8 mouse cellular contexts compared by ENCODE assay signal in the genomic region with DNA sequence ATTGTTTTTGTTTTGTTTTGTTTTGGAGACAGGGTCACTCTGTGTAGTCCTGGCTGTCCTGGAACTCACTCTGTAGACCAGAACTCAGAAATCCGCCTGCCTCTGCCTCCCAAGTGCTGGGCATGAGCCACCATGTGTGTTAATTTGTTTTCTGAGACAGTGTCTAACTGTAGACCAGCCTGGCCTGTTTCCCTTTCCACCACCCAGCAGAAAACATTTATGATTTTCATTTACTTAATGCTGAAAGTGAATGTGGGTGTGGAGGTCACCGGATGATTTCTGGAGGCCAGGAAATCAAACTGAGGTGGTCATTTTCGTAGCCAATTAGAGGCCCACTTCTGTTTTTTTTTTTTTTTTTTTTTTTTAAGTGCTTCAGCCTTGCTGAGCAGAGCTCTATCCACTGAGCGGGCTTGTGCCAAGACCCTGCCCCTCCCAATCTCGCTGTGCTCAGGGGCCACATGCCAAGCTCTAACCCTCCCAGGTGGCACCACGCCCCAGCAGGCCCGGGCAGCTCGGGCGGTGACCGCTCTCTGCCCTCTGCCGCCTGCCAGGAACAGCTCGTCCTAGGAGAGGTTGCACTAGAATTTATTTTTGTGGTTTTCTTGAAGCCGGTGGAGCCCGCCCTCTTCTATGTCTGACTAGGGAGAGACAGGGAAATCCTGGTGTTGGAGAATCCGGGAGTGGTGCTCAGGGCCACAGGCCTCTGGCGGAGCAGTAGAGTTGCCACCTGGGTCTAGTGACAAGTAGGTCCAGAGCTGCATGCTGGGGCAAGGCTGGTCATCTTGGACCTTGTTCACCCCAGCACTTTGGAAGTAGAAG. TPM values are rescaled to one million over a fixed set of nuclear protein-coding genes. Genes with fewer than 3 reads are reported as not detected.
A peak's percentile ranks its signal among the peaks of the same experiment; 100 is the strongest.
DNase-seq lines count a peak whose midpoint lies in the region; ATAC-seq and TF ChIP-seq lines count a peak whose summit lies in the region.

No protein-coding gene starts in this region.

- no peak overlapping the region for H3K9ac ChIP-seq in forebrain, postnatal 0 days
- H3K9ac ChIP-seq in hindbrain, embryonic 12.5 days: no peak overlapping the region
- H3K9ac ChIP-seq in limb, embryonic 15.5 days: 0 out of 2 replicates have a peak overlapping the region, but pooled peaks have one; percentile 20
- H3K9ac ChIP-seq in midbrain, postnatal 0 days (replicated peaks; ENCODE audit: low read length, poor library complexity, severe bottlenecking): no peak overlapping the region

- peak; percentile 14; the same call in 1 of the 2 replicates for ATAC-seq in forebrain, postnatal 0 days
- no peak for ATAC-seq in hindbrain, embryonic 12.5 days (ENCODE audit: low FRiP score)
- peak; percentile 60 for ATAC-seq in limb, embryonic 15.5 days (ENCODE audit: insufficient number of reproducible peaks, low FRiP score, low TSS enrichment, low read depth)
- no peak for ATAC-seq in midbrain, postnatal 0 days (ENCODE audit: low FRiP score)

- intact Hi-C loops in left cerebral cortex, adult 2 months (cut with DNase I): no loop called here

- 46% methylated on average over 16 of the region's 16 CpGs for WGBS in forebrain, postnatal 0 days
- 51% methylated on average over 16 of the region's 16 CpGs for WGBS in hindbrain, embryonic 12.5 days
- 17% methylated on average over 16 of the region's 16 CpGs for WGBS in limb, embryonic 15.5 days
- WGBS in midbrain, postnatal 0 days: 49% methylated on average over 16 of the region's 16 CpGs

- DNase-seq in left cerebral cortex, adult 2 months (ENCODE audit: extremely low spot score in 1 of 2, low spot score in 2 of 2): no peak
- no peak for DNase-seq in left cerebral cortex, adult 18-20 months (ENCODE audit: low spot score in 2 of 2)
- DNase-seq in forebrain, postnatal 0 days: no peak
- no peak for DNase-seq in midbrain, postnatal 0 days (ENCODE audit: low spot score)
- peak; percentile 62 for DNase-seq in urinary bladder, postnatal 10 days (ENCODE audit: low spot score)

- no peak for TF ChIP-seq CTCF in left cerebral cortex, adult 2 months (IDR thresholded peaks at IDR 0.05)
- no peak for TF ChIP-seq CTCF in forebrain, postnatal 0 days (IDR thresholded peaks at IDR 0.05; ENCODE audit: low read depth)
- TF ChIP-seq CTCF in midbrain, postnatal 0 days (IDR thresholded peaks at IDR 0.05): no peak

- no peak overlapping the region; the same call in 1 of the 2 replicates for H3K4me3 ChIP-seq in left cerebral cortex, adult 2 months
- peak overlapping the region; percentile 21 for H3K4me3 ChIP-seq in brown adipose tissue, adult 24 weeks (ENCODE audit: insufficient read depth, low read depth, low read length)
- no peak overlapping the region for H3K4me3 ChIP-seq in forebrain, postnatal 0 days (ENCODE audit: low read depth, low read length)
- no peak overlapping the region for H3K4me3 ChIP-seq in hindbrain, embryonic 12.5 days
- H3K4me3 ChIP-seq in limb, embryonic 15.5 days: peak overlapping the region; percentile 20
- H3K4me3 ChIP-seq in midbrain, postnatal 0 days (ENCODE audit: low read depth, low read length): no peak overlapping the region

- no peaks in the 10 kb centered on the region for H3K27me3 ChIP-seq in forebrain, postnatal 0 days (ENCODE audit: insufficient read depth, low read length)
- H3K27me3 ChIP-seq in hindbrain, embryonic 12.5 days: no peaks in the 10 kb centered on the region
- H3K27me3 ChIP-seq in limb, embryonic 15.5 days: no peaks in the 10 kb centered on the region
- H3K27me3 ChIP-seq in midbrain, postnatal 0 days (ENCODE audit: insufficient read depth, low read length): no peaks in the 10 kb centered on the region

- H3K4me1 ChIP-seq in brown adipose tissue, adult 24 weeks (ENCODE audit: control insufficient read depth, insufficient read depth, insufficient read length, low read length): peaks cover 29% of the 10 kb centered on the region
- no peaks in the 10 kb centered on the region for H3K4me1 ChIP-seq in forebrain, postnatal 0 days (ENCODE audit: insufficient read depth)
- H3K4me1 ChIP-seq in hindbrain, embryonic 12.5 days: peaks cover 25% of the 10 kb centered on the region
- H3K4me1 ChIP-seq in limb, embryonic 15.5 days: peaks cover 56% of the 10 kb centered on the region
- no peaks in the 10 kb centered on the region for H3K4me1 ChIP-seq in midbrain, postnatal 0 days (ENCODE audit: insufficient read depth, low read length)

- H3K27ac ChIP-seq in left cerebral cortex, adult 2 months: peak overlapping the region; percentile 75
- peak overlapping the region; percentile 84 for H3K27ac ChIP-seq in brown adipose tissue, adult 24 weeks (replicated peaks; ENCODE audit: low read depth, low read length)
- H3K27ac ChIP-seq in forebrain, postnatal 0 days (ENCODE audit: low read depth, low read length): peak overlapping the region; percentile 9; the same call in 1 of the 2 replicates
- no peak overlapping the region for H3K27ac ChIP-seq in hindbrain, embryonic 12.5 days
- H3K27ac ChIP-seq in limb, embryonic 15.5 days: peak overlapping the region; percentile 90
- H3K27ac ChIP-seq in midbrain, postnatal 0 days (ENCODE audit: low read depth, low read length): 0 out of 2 replicates have a peak overlapping the region, but pooled peaks have one; percentile 34

- no peaks in the 10 kb centered on the region for H3K9me3 ChIP-seq in forebrain, postnatal 0 days (ENCODE audit: low read length)
- H3K9me3 ChIP-seq in hindbrain, embryonic 12.5 days (replicated peaks): no peaks in the 10 kb centered on the region
- no peaks in the 10 kb centered on the region for H3K9me3 ChIP-seq in limb, embryonic 15.5 days
- no peaks in the 10 kb centered on the region for H3K9me3 ChIP-seq in midbrain, postnatal 0 days (ENCODE audit: low read length)

- no peak overlapping the region for H3K4me2 ChIP-seq in forebrain, postnatal 0 days (ENCODE audit: low read depth)
- 0 out of 2 replicates have a peak overlapping the region, but pooled peaks have one; percentile 13 for H3K4me2 ChIP-seq in hindbrain, embryonic 12.5 days (replicated peaks)
- peak overlapping the region; percentile 37 for H3K4me2 ChIP-seq in limb, embryonic 15.5 days
- H3K4me2 ChIP-seq in midbrain, postnatal 0 days (ENCODE audit: low read depth, low read length, poor library complexity, severe bottlenecking): no peak overlapping the region

- H3K36me3 ChIP-seq in forebrain, postnatal 0 days (ENCODE audit: insufficient read depth): peaks cover 43% of the 10 kb centered on the region
- peaks cover 42% of the 10 kb centered on the region for H3K36me3 ChIP-seq in hindbrain, embryonic 12.5 days
- peaks cover 37% of the 10 kb centered on the region for H3K36me3 ChIP-seq in limb, embryonic 15.5 days
- peaks cover 35% of the 10 kb centered on the region for H3K36me3 ChIP-seq in midbrain, postnatal 0 days (ENCODE audit: insufficient read depth, low read length)

RNA-seq across cellular contexts. Expression of gene Btbd2, which starts 7.5 kb away (rescaled TPM):
- total RNA-seq in left cerebral cortex, adult 2 months (2021): 10 to 100 TPM; 85.1 to 96.7 TPM
- total RNA-seq in left cerebral cortex, adult 18-20 months (2021): 10 to 100 TPM; 87.6 to 93.8 TPM
- 20.6 and 33.9 TPM in 2 replicates for polyA plus RNA-seq in brown adipose tissue, adult 24 weeks (2012; ENCODE audit: insufficient read depth, insufficient read length, missing spikeins)
- total RNA-seq in forebrain, postnatal 0 days (2014; rRNA removed): 105 and 131 TPM in 2 replicates
- 70.4 and 77.6 TPM in 2 replicates for polyA plus RNA-seq in forebrain, postnatal 0 days (2015; fragmentation: Nextera tagmentation; extraction: Ambion mirVana)
- 87.8 and 96.4 TPM in 2 replicates for polyA plus RNA-seq in hindbrain, embryonic 12.5 days (2016; fragmentation: Nextera tagmentation; extraction: Ambion mirVana)
- 54.7 and 68.2 TPM in 2 replicates for polyA plus RNA-seq in limb, embryonic 15.5 days (2015; fragmentation: Nextera tagmentation; extraction: Ambion mirVana)
- 168 and 215 TPM in 2 replicates for total RNA-seq in midbrain, postnatal 0 days (2014; rRNA removed)
- 71.6 and 80.4 TPM in 2 replicates for polyA plus RNA-seq in midbrain, postnatal 0 days (2015; fragmentation: Nextera tagmentation; extraction: Ambion mirVana)

RNA-seq across cellular contexts. Expression of gene Mknk2, which starts 13.5 kb away (rescaled TPM):
- total RNA-seq in left cerebral cortex, adult 2 months (2021): 10 to 100 TPM; 42.8 to 48.8 TPM
- 10 to 100 TPM; 43.3 to 47.7 TPM for total RNA-seq in left cerebral cortex, adult 18-20 months (2021)
- 313 and 519 TPM in 2 replicates for polyA plus RNA-seq in brown adipose tissue, adult 24 weeks (2012; ENCODE audit: insufficient read depth, insufficient read length, missing spikeins)
- total RNA-seq in forebrain, postnatal 0 days (2014; rRNA removed): 55.2 and 69.8 TPM in 2 replicates
- polyA plus RNA-seq in forebrain, postnatal 0 days (2015; fragmentation: Nextera tagmentation; extraction: Ambion mirVana): 42.4 and 43.6 TPM in 2 replicates
- 88.1 and 90.3 TPM in 2 replicates for polyA plus RNA-seq in hindbrain, embryonic 12.5 days (2016; fragmentation: Nextera tagmentation; extraction: Ambion mirVana)
- 90.1 and 97.5 TPM in 2 replicates for polyA plus RNA-seq in limb, embryonic 15.5 days (2015; fragmentation: Nextera tagmentation; extraction: Ambion mirVana)
- 74.6 and 74.7 TPM in 2 replicates for total RNA-seq in midbrain, postnatal 0 days (2014; rRNA removed)
- 35.3 and 36.0 TPM in 2 replicates for polyA plus RNA-seq in midbrain, postnatal 0 days (2015; fragmentation: Nextera tagmentation; extraction: Ambion mirVana)

RNA-seq across cellular contexts. Expression of gene Mob3a, which starts 37.4 kb away (rescaled TPM):
- total RNA-seq in left cerebral cortex, adult 2 months (2021): 10 to 100 TPM; 13.6 to 15.5 TPM
- 10 to 100 TPM; 17.1 to 17.2 TPM for total RNA-seq in left cerebral cortex, adult 18-20 months (2021)
- polyA plus RNA-seq in brown adipose tissue, adult 24 weeks (2012; ENCODE audit: insufficient read depth, insufficient read length, missing spikeins): 5.2 and 12.0 TPM in 2 replicates
- 54.1 and 57.8 TPM in 2 replicates for total RNA-seq in forebrain, postnatal 0 days (2014; rRNA removed)
- 38.9 and 45.9 TPM in 2 replicates for polyA plus RNA-seq in forebrain, postnatal 0 days (2015; fragmentation: Nextera tagmentation; extraction: Ambion mirVana)
- polyA plus RNA-seq in hindbrain, embryonic 12.5 days (2016; fragmentation: Nextera tagmentation; extraction: Ambion mirVana): 56.5 and 62.9 TPM in 2 replicates
- 55.8 and 57.7 TPM in 2 replicates for polyA plus RNA-seq in limb, embryonic 15.5 days (2015; fragmentation: Nextera tagmentation; extraction: Ambion mirVana)
- total RNA-seq in midbrain, postnatal 0 days (2014; rRNA removed): 66.6 and 75.1 TPM in 2 replicates
- polyA plus RNA-seq in midbrain, postnatal 0 days (2015; fragmentation: Nextera tagmentation; extraction: Ambion mirVana): 44.9 and 48.5 TPM in 2 replicates

RNA-seq across cellular contexts. Expression of gene Izumo4, which starts 37.6 kb away (rescaled TPM):
- total RNA-seq in left cerebral cortex, adult 2 months (2021): 10 to 100 TPM; 45.0 to 46.0 TPM
- total RNA-seq in left cerebral cortex, adult 18-20 months (2021): 10 to 100 TPM; 42.6 to 45.2 TPM
- 2.5 and 5.0 TPM in 2 replicates for polyA plus RNA-seq in brown adipose tissue, adult 24 weeks (2012; ENCODE audit: insufficient read depth, insufficient read length, missing spikeins)
- total RNA-seq in forebrain, postnatal 0 days (2014; rRNA removed): 37.9 and 39.5 TPM in 2 replicates
- polyA plus RNA-seq in forebrain, postnatal 0 days (2015; fragmentation: Nextera tagmentation; extraction: Ambion mirVana): 34.4 and 36.7 TPM in 2 replicates
- polyA plus RNA-seq in hindbrain, embryonic 12.5 days (2016; fragmentation: Nextera tagmentation; extraction: Ambion mirVana): 27.1 and 30.5 TPM in 2 replicates
- polyA plus RNA-seq in limb, embryonic 15.5 days (2015; fragmentation: Nextera tagmentation; extraction: Ambion mirVana): 25.9 and 31.0 TPM in 2 replicates
- 26.3 and 48.0 TPM in 2 replicates for total RNA-seq in midbrain, postnatal 0 days (2014; rRNA removed)
- 44.0 and 47.4 TPM in 2 replicates for polyA plus RNA-seq in midbrain, postnatal 0 days (2015; fragmentation: Nextera tagmentation; extraction: Ambion mirVana)

RNA-seq across cellular contexts. Expression of gene Csnk1g2, which starts 41.8 kb away (rescaled TPM):
- 100 to 1,000 TPM; 244 to 251 TPM for total RNA-seq in left cerebral cortex, adult 2 months (2021)
- 100 to 1,000 TPM; 253 to 267 TPM for total RNA-seq in left cerebral cortex, adult 18-20 months (2021)
- 50.9 and 67.7 TPM in 2 replicates for polyA plus RNA-seq in brown adipose tissue, adult 24 weeks (2012; ENCODE audit: insufficient read depth, insufficient read length, missing spikeins)
- total RNA-seq in forebrain, postnatal 0 days (2014; rRNA removed): 127 and 135 TPM in 2 replicates
- polyA plus RNA-seq in forebrain, postnatal 0 days (2015; fragmentation: Nextera tagmentation; extraction: Ambion mirVana): 91.8 and 94.1 TPM in 2 replicates
- 190 and 192 TPM in 2 replicates for polyA plus RNA-seq in hindbrain, embryonic 12.5 days (2016; fragmentation: Nextera tagmentation; extraction: Ambion mirVana)
- 126 and 148 TPM in 2 replicates for polyA plus RNA-seq in limb, embryonic 15.5 days (2015; fragmentation: Nextera tagmentation; extraction: Ambion mirVana)
- 124 and 146 TPM in 2 replicates for total RNA-seq in midbrain, postnatal 0 days (2014; rRNA removed)
- polyA plus RNA-seq in midbrain, postnatal 0 days (2015; fragmentation: Nextera tagmentation; extraction: Ambion mirVana): 90.5 and 93.3 TPM in 2 replicates

Comparison
In these comparisons a context has a peak if more than half of its experiments do, and no peak if none do; other contexts are left out.
1. H3K4me3 ChIP-seq: peak in brown adipose tissue, adult 24 weeks (single experiment) and limb, embryonic 15.5 days (single experiment); none in left cerebral cortex, adult 2 months (single experiment), forebrain, postnatal 0 days (single experiment), hindbrain, embryonic 12.5 days (single experiment) and midbrain, postnatal 0 days (single experiment).
2. ATAC-seq: peak in forebrain, postnatal 0 days (single experiment) and limb, embryonic 15.5 days (single experiment); none in hindbrain, embryonic 12.5 days (single experiment) and midbrain, postnatal 0 days (single experiment).
3. H3K4me2 ChIP-seq: peak in hindbrain, embryonic 12.5 days (single experiment) and limb, embryonic 15.5 days (single experiment); none in forebrain, postnatal 0 days (single experiment) and midbrain, postnatal 0 days (single experiment).